13 mouse cellular contexts compared by ENCODE assay signal in the genomic region with DNA sequence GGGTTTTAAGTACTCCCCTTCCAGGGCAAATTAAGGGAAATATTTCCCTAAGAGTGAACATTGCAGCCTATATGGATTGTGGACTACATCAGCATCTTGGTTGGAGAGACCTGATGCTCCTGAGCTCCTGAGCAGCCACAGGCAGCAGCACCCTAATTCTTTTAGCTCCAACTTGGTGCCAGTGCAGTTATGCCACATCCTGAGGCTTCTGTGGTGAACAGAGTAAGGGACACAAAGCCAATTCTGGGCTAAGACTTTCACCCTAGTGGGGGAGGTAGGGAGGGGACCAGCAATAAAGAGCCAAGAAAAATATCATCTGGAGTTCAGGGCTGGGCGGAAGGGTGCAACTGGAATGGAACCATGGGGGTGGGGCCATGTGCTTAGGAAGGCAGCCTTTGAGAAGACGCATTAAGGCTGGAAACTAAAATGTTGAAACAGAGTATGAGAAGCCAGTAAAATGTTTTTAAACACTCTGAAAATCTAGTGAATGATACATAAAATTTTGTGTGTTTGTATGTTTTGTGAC.
DNase-seq lines count a peak whose midpoint lies in the region; ATAC-seq and TF ChIP-seq lines count a peak whose summit lies in the region.
"Had no signal": no experiment of that assay in that cellular context is flagged by ENCODE, and none has a peak within 500 bp of the region (broad histone marks: within the 10 kb centered on the region; RNA-seq: fewer than 3 reads in every experiment).

No protein-coding gene starts in this region.

- no peaks in the 10 kb centered on the region for H3K4me1 ChIP-seq in kidney, adult 2 months (ENCODE audit: control insufficient read depth, insufficient read depth, low read length)
- H3K4me1 ChIP-seq in hindbrain, embryonic 14.5 days (replicated peaks; ENCODE audit: control insufficient read depth, insufficient read depth, low read length), result no peaks in the 10 kb centered on the region
- no peaks in the 10 kb centered on the region for H3K4me1 ChIP-seq in hindbrain, embryonic 10.5 days (replicated peaks)
- H3K4me1 ChIP-seq: embryonic facial prominence, embryonic 13.5 days; forebrain, embryonic 12.5 days; hindbrain, embryonic 15.5 days; neural tube, embryonic 13.5 days had no signal

- DNase-seq in kidney, adult 2 months, result peak; percentile 46
- DNase-seq in kidney, adult 8-10 months, result no peak
- peak; percentile 27 for DNase-seq in NIH3T3 (ENCODE audit: low read depth)
- peak; percentile 29 for DNase-seq in gastrocnemius, postnatal 25 days
- peak; percentile 46 for DNase-seq in kidney, postnatal 14 days
- no peak for DNase-seq in hindbrain, embryonic 14.5 days (ENCODE audit: low spot score)
- DNase-seq in hindbrain, embryonic 10.5 days (ENCODE audit: low spot score), result no peak
- DNase-seq: cerebellum, adult 9-11 months; liver had no signal

- no peaks in the 10 kb centered on the region for H3K9me3 ChIP-seq in hindbrain, embryonic 14.5 days (ENCODE audit: control insufficient read depth, low read length)
- no peaks in the 10 kb centered on the region for H3K9me3 ChIP-seq in hindbrain, embryonic 10.5 days
- H3K9me3 ChIP-seq: embryonic facial prominence, embryonic 13.5 days; forebrain, embryonic 12.5 days; hindbrain, embryonic 15.5 days; neural tube, embryonic 13.5 days had no signal

- no peak overlapping the region for H3K27ac ChIP-seq in kidney, adult 2 months (ENCODE audit: insufficient read depth, low read depth, low read length)
- H3K27ac ChIP-seq in hindbrain, embryonic 14.5 days, result no peak overlapping the region
- no peak overlapping the region for H3K27ac ChIP-seq in hindbrain, embryonic 10.5 days
- H3K27ac ChIP-seq: embryonic facial prominence, embryonic 13.5 days; forebrain, embryonic 12.5 days; hindbrain, embryonic 15.5 days; neural tube, embryonic 13.5 days had no signal

- no peaks in the 10 kb centered on the region for H3K36me3 ChIP-seq in kidney, adult 2 months (ENCODE audit: control insufficient read depth, insufficient read depth, low read length)
- no peaks in the 10 kb centered on the region for H3K36me3 ChIP-seq in hindbrain, embryonic 14.5 days (replicated peaks; ENCODE audit: control insufficient read depth, insufficient read depth)
- H3K36me3 ChIP-seq in hindbrain, embryonic 10.5 days, result no peaks in the 10 kb centered on the region
- H3K36me3 ChIP-seq: embryonic facial prominence, embryonic 13.5 days; forebrain, embryonic 12.5 days; hindbrain, embryonic 15.5 days; neural tube, embryonic 13.5 days had no signal

- no peak for TF ChIP-seq POLR2A in kidney, adult 2 months (IDR thresholded peaks at IDR 0.05; ENCODE audit: low read depth, low read length)

- TF ChIP-seq CTCF in kidney, adult 2 months (conservative IDR thresholded peaks at IDR 0.05; ENCODE audit: insufficient read depth, insufficient read length, low read depth, low read length), result no peak

- no peak overlapping the region for H3K4me2 ChIP-seq in hindbrain, embryonic 14.5 days (replicated peaks)
- H3K4me2 ChIP-seq: embryonic facial prominence, embryonic 13.5 days; forebrain, embryonic 12.5 days; hindbrain, embryonic 15.5 days; neural tube, embryonic 13.5 days had no signal

- no peak for ATAC-seq in hindbrain, embryonic 14.5 days (ENCODE audit: low FRiP score)

- H3K27me3 ChIP-seq in kidney, adult 2 months (replicated peaks; ENCODE audit: control insufficient read depth, insufficient read depth, low read length), result no peaks in the 10 kb centered on the region
- H3K27me3 ChIP-seq in hindbrain, embryonic 14.5 days (ENCODE audit: control insufficient read depth, insufficient read depth, low read length), result no peaks in the 10 kb centered on the region
- H3K27me3 ChIP-seq in hindbrain, embryonic 10.5 days (ENCODE audit: insufficient read depth, poor library complexity, severe bottlenecking), result no peaks in the 10 kb centered on the region
- H3K27me3 ChIP-seq: embryonic facial prominence, embryonic 13.5 days; forebrain, embryonic 12.5 days; hindbrain, embryonic 15.5 days; neural tube, embryonic 13.5 days had no signal

- H3K4me3 ChIP-seq in kidney, adult 2 months (ENCODE audit: insufficient read depth, low read depth, low read length), result no peak overlapping the region
- no peak overlapping the region for H3K4me3 ChIP-seq in hindbrain, embryonic 14.5 days (replicated peaks; ENCODE audit: low read length)
- H3K4me3 ChIP-seq in hindbrain, embryonic 10.5 days, result no peak overlapping the region
- H3K4me3 ChIP-seq: embryonic facial prominence, embryonic 13.5 days; forebrain, embryonic 12.5 days; hindbrain, embryonic 15.5 days; neural tube, embryonic 13.5 days had no signal

- no peak overlapping the region for H3K9ac ChIP-seq in hindbrain, embryonic 14.5 days
- H3K9ac ChIP-seq: embryonic facial prominence, embryonic 13.5 days; forebrain, embryonic 12.5 days; hindbrain, embryonic 15.5 days; neural tube, embryonic 13.5 days had no signal

- WGBS in kidney, adult 2 months, result 79% methylated on average over 2 of the region's 2 CpGs
- WGBS in hindbrain, embryonic 14.5 days, result 91% methylated on average over 2 of the region's 2 CpGs
- 89% methylated on average over 2 of the region's 2 CpGs for WGBS in hindbrain, embryonic 10.5 days

Comparison
In these comparisons a context has a peak if more than half of its experiments do, and no peak if none do; other contexts are left out.
1. DNase-seq: peak in kidney, adult 2 months (single experiment), NIH3T3 (single experiment), gastrocnemius, postnatal 25 days (single experiment) and kidney, postnatal 14 days (single experiment); none in kidney, adult 8-10 months (0 of 2), hindbrain, embryonic 14.5 days (single experiment) and hindbrain, embryonic 10.5 days (single experiment).